Mouse (Mus musculus) midbrain, embryonic 13.5 days (tissue): Measurements from ENCODE around the gene Zbtb40. TPM values are rescaled to one million over a fixed set of nuclear protein-coding genes. Genes with fewer than 3 reads are reported as not detected.
A peak's percentile ranks its signal among the peaks of the same experiment; 100 is the strongest.

Source experiments
- ATAC-seq: fragments of 200-750 bp; cut with Nextera tagmentation; 2 replicates; pipeline ENCODE4 v1.8.0; 2017; ENCODE audit warnings: mild to moderate bottlenecking, moderate TSS enrichment, moderate library complexity
- H3K27ac ChIP-seq: fragments of 300-500 bp; sonication (generic); 2 replicates; pipeline ENCODE4 v1.5.1; 2015; ENCODE audit warnings: inconsistent platforms, mild to moderate bottlenecking, moderate library complexity
- H3K27me3 ChIP-seq: fragments of 300-500 bp; sonication (generic); 2 replicates; pipeline ENCODE4 v1.6.1; 2015; ENCODE audit warnings: mild to moderate bottlenecking, inconsistent platforms
- H3K36me3 ChIP-seq: fragments of 300-500 bp; sonication (generic); 2 replicates; pipeline ENCODE4 v1.6.1; 2015; ENCODE audit warnings: mild to moderate bottlenecking, inconsistent platforms
- H3K4me1 ChIP-seq: fragments of 300-500 bp; sonication (generic); replicated peaks from 2 replicates; pipeline ENCODE4 v1.6.1; 2015; ENCODE audit warnings: inconsistent platforms
- H3K4me2 ChIP-seq: fragments of 300-500 bp; sonication (generic); replicated peaks from 2 replicates; pipeline ENCODE4 v1.6.1; 2015; ENCODE audit warnings: moderate library complexity, mild to moderate bottlenecking, inconsistent platforms
- H3K4me3 ChIP-seq: fragments of 300-500 bp; sonication (generic); replicated peaks from 2 replicates; pipeline ENCODE4 v1.5.1; 2015; ENCODE audit warnings: mild to moderate bottlenecking, inconsistent platforms
- H3K9ac ChIP-seq: fragments of 300-500 bp; sonication (generic); replicated peaks from 2 replicates; pipeline ENCODE4 v1.6.1; 2015; ENCODE audit warnings: mild to moderate bottlenecking, inconsistent platforms
- H3K9me3 ChIP-seq: fragments of 300-500 bp; sonication (generic); 2 replicates; pipeline ENCODE4 v1.6.1; 2016; ENCODE audit warnings: mild to moderate bottlenecking, inconsistent platforms
- WGBS: fragments of 180-500 bp; shearing (Covaris S2); methylation state at CpG from one replicate; pipeline ENCODE4 v1.1.7; 2015; 5-methylcytosine and 5-hydroxymethylcytosine counted together
- polyA plus RNA-seq: library from polyadenylated mRNA; unstranded; fragments of >200 nt; fragmentation: Nextera tagmentation; extraction: Ambion mirVana; gene quantifications from 2 replicates; pipeline ENCODE4 v1.2.1, GENCODE M21; 2015

Zbtb40 gene
- 4.2 and 5.3 TPM in 2 replicates for polyA plus RNA-seq

GRCm38 (mm10) chr4:137048550-137049032 is at the start of gene Zbtb40:
Zbtb40 (minus strand) TSS chr4:137048801.
- Histone ChIP-seq H3K9me3 (0 out of 2 replicates have a peak, but pooled peaks cover 3% of the 10 kb centered on the region), H3K4me1 (peaks cover 24% of the 10 kb centered on the region), H3K36me3 (no peaks in the 10 kb centered on the region), H3K27me3 (peaks cover 41% of the 10 kb centered on the region), H3K4me2 (peak within 1 kb of the TSS; percentile 56), H3K4me3 (peak within 1 kb of the TSS; percentile 77), H3K27ac (peak within 1 kb of the TSS; percentile 90), H3K9ac (peak within 1 kb of the TSS; percentile 77)
- 1% methylated on average over 32 of the region's 32 CpGs for WGBS
- peak; percentile 97 for ATAC-seq

- no peak for ATAC-seq
- no peaks in the 10 kb centered on the region for H3K27me3 ChIP-seq
- peaks cover 4% of the 10 kb centered on the region; the same call in 1 of the 2 replicates for H3K4me1 ChIP-seq
- H3K4me3 ChIP-seq = no peak overlapping the region
- H3K27ac ChIP-seq = no peak overlapping the region
- H3K9ac ChIP-seq = no peak overlapping the region
- no peaks in the 10 kb centered on the region for H3K36me3 ChIP-seq
- 84% methylated on average over 4 of the region's 4 CpGs for WGBS
- H3K4me2 ChIP-seq = no peak overlapping the region
- H3K9me3 ChIP-seq = no peaks in the 10 kb centered on the region; the same call in 1 of the 2 replicates
These were observed 49.4 kb upstream of the Zbtb40 start for GRCm38 (mm10) chr4:137097984-137098327.

GRCm38 (mm10) chr4:137097246-137097983 is 48.8 kb upstream of the Zbtb40 start:
- Histone ChIP-seq H3K36me3 (no peaks in the 10 kb centered on the region), H3K27ac (no peak overlapping the region), H3K4me3 (no peak overlapping the region), H3K27me3 (no peaks in the 10 kb centered on the region), H3K9ac (no peak overlapping the region), H3K4me1 (peaks cover 4% of the 10 kb centered on the region; the same call in 1 of the 2 replicates), H3K9me3 (peaks cover 2% of the 10 kb centered on the region; the same call in 1 of the 2 replicates), H3K4me2 (no peak overlapping the region)
- no peak for ATAC-seq
- WGBS = 89% methylated on average over 17 of the region's 17 CpGs

GRCm38 (mm10) chr4:137096353-137096752 is 47.8 kb upstream of the Zbtb40 start:
- H3K4me2 ChIP-seq = no peak overlapping the region
- 59% methylated on average over 10 of the region's 10 CpGs for WGBS
- no peak for ATAC-seq
- no peaks in the 10 kb centered on the region for H3K36me3 ChIP-seq
- H3K27me3 ChIP-seq = no peaks in the 10 kb centered on the region
- peaks cover 2% of the 10 kb centered on the region; the same call in 1 of the 2 replicates for H3K9me3 ChIP-seq
- peaks cover 4% of the 10 kb centered on the region; the same call in 1 of the 2 replicates for H3K4me1 ChIP-seq
- H3K9ac ChIP-seq = no peak overlapping the region
- no peak overlapping the region for H3K4me3 ChIP-seq
- no peak overlapping the region for H3K27ac ChIP-seq

GRCm38 (mm10) chr4:137085083-137085810 is 36.6 kb upstream of the Zbtb40 start:
- Histone ChIP-seq H3K36me3 (no peaks in the 10 kb centered on the region), H3K27me3 (no peaks in the 10 kb centered on the region), H3K4me3 (no peak overlapping the region), H3K9me3 (no peaks in the 10 kb centered on the region), H3K9ac (no peak overlapping the region), H3K27ac (no peak overlapping the region), H3K4me1 (no peaks in the 10 kb centered on the region), H3K4me2 (no peak overlapping the region)
- WGBS = 58% methylated on average over 18 of the region's 18 CpGs
- ATAC-seq = no peak

- H3K27ac ChIP-seq = no peak overlapping the region
- no peak overlapping the region for H3K4me3 ChIP-seq
- H3K27me3 ChIP-seq = no peaks in the 10 kb centered on the region; the same call in 1 of the 2 replicates
- H3K4me1 ChIP-seq = no peaks in the 10 kb centered on the region
- no peak overlapping the region for H3K4me2 ChIP-seq
- ATAC-seq = no peak
- WGBS = 63% methylated on average over 2 of the region's 2 CpGs
- no peak overlapping the region for H3K9ac ChIP-seq
- H3K36me3 ChIP-seq = no peaks in the 10 kb centered on the region
- H3K9me3 ChIP-seq = no peaks in the 10 kb centered on the region
These were observed 34.3 kb upstream of the Zbtb40 start for GRCm38 (mm10) chr4:137082866-137083265.

GRCm38 (mm10) chr4:137081401-137081800 is 32.8 kb upstream of the Zbtb40 start:
- Histone ChIP-seq H3K36me3 (no peaks in the 10 kb centered on the region), H3K4me2 (no peak overlapping the region), H3K4me3 (no peak overlapping the region), H3K27ac (no peak overlapping the region), H3K9me3 (no peaks in the 10 kb centered on the region), H3K9ac (no peak overlapping the region), H3K4me1 (no peaks in the 10 kb centered on the region), H3K27me3 (peaks cover 2% of the 10 kb centered on the region; the same call in 1 of the 2 replicates)
- 93% methylated on average over 4 of the region's 4 CpGs for WGBS
- no peak for ATAC-seq

GRCm38 (mm10) chr4:137077216-137077615 is 28.6 kb upstream of the Zbtb40 start:
- no peak overlapping the region for H3K9ac ChIP-seq
- no peak overlapping the region for H3K4me2 ChIP-seq
- H3K27ac ChIP-seq = no peak overlapping the region
- H3K4me3 ChIP-seq = no peak overlapping the region
- peaks cover 8% of the 10 kb centered on the region; the same call in 1 of the 2 replicates for H3K27me3 ChIP-seq
- no peaks in the 10 kb centered on the region for H3K36me3 ChIP-seq
- H3K9me3 ChIP-seq = no peaks in the 10 kb centered on the region
- WGBS = 42% methylated on average over 2 of the region's 2 CpGs
- ATAC-seq = no peak
- H3K4me1 ChIP-seq = no peaks in the 10 kb centered on the region

- no peak overlapping the region for H3K4me2 ChIP-seq
- no peak overlapping the region for H3K9ac ChIP-seq
- H3K36me3 ChIP-seq = no peaks in the 10 kb centered on the region
- H3K27ac ChIP-seq = no peak overlapping the region
- 0 out of 2 replicates have a peak, but pooled peaks cover 10% of the 10 kb centered on the region for H3K27me3 ChIP-seq
- no peaks in the 10 kb centered on the region for H3K9me3 ChIP-seq
- ATAC-seq = no peak
- H3K4me1 ChIP-seq = peaks cover 6% of the 10 kb centered on the region; the same call in 1 of the 2 replicates
- no peak overlapping the region for H3K4me3 ChIP-seq
- WGBS = 82% methylated on average over 6 of the region's 6 CpGs
These were observed 22.6 kb upstream of the Zbtb40 start for GRCm38 (mm10) chr4:137071204-137071603.

- no peak for ATAC-seq
- Histone ChIP-seq H3K9me3 (no peaks in the 10 kb centered on the region), H3K9ac (no peak overlapping the region), H3K27ac (no peak overlapping the region), H3K36me3 (no peaks in the 10 kb centered on the region), H3K4me1 (peaks cover 6% of the 10 kb centered on the region; the same call in 1 of the 2 replicates), H3K4me3 (no peak overlapping the region), H3K27me3 (peaks cover 20% of the 10 kb centered on the region), H3K4me2 (no peak overlapping the region)
- 47% methylated on average over 8 of the region's 8 CpGs for WGBS
These were observed 19.9 kb upstream of the Zbtb40 start for GRCm38 (mm10) chr4:137068491-137068890.

- H3K4me2 ChIP-seq = no peak overlapping the region
- no peak for ATAC-seq
- H3K4me3 ChIP-seq = no peak overlapping the region
- WGBS = 73% methylated on average over 6 of the region's 6 CpGs
- peaks cover 12% of the 10 kb centered on the region for H3K27me3 ChIP-seq
- H3K4me1 ChIP-seq = peaks cover 6% of the 10 kb centered on the region; the same call in 1 of the 2 replicates
- H3K9ac ChIP-seq = no peak overlapping the region
- H3K36me3 ChIP-seq = no peaks in the 10 kb centered on the region
- H3K9me3 ChIP-seq = no peaks in the 10 kb centered on the region
- no peak overlapping the region for H3K27ac ChIP-seq
These were observed 17.2 kb upstream of the Zbtb40 start for GRCm38 (mm10) chr4:137065846-137066245.

GRCm38 (mm10) chr4:137054932-137055331 is 6.3 kb upstream of the Zbtb40 start:
- Histone ChIP-seq H3K4me1 (0 out of 2 replicates have a peak, but pooled peaks cover 3% of the 10 kb centered on the region), H3K36me3 (no peaks in the 10 kb centered on the region), H3K4me3 (no peak overlapping the region), H3K9me3 (no peaks in the 10 kb centered on the region), H3K4me2 (no peak overlapping the region), H3K27me3 (peaks cover 61% of the 10 kb centered on the region), H3K9ac (no peak overlapping the region), H3K27ac (no peak overlapping the region)
- 70% methylated on average over 3 of the region's 3 CpGs for WGBS
- ATAC-seq = no peak
